ENCODE assay signal across 10 mouse cellular contexts in genomic region chr5:57721927-57722326, GRCm38 (mm10). TPM values are rescaled to one million over a fixed set of nuclear protein-coding genes. Genes with fewer than 3 reads are reported as not detected.
A peak's percentile ranks its signal among the peaks of the same experiment; 100 is the strongest.
DNase-seq lines count a peak whose midpoint lies in the region; ATAC-seq and TF ChIP-seq lines count a peak whose summit lies in the region.
"Had no signal": no experiment of that assay in that cellular context is flagged by ENCODE, and none has a peak within 500 bp of the region (broad histone marks: within the 10 kb centered on the region; RNA-seq: fewer than 3 reads in every experiment).

No protein-coding gene starts in this region.

- no peak overlapping the region for H3K9ac ChIP-seq in lung, embryonic 14.5 days
- no peak overlapping the region for H3K9ac ChIP-seq in lung, postnatal 0 days (replicated peaks; ENCODE audit: low read depth)
- no peak overlapping the region for H3K9ac ChIP-seq in forebrain, embryonic 13.5 days
- H3K9ac ChIP-seq in limb, embryonic 12.5 days (replicated peaks) = no peak overlapping the region
- H3K9ac ChIP-seq in stomach, embryonic 14.5 days (replicated peaks; ENCODE audit: low read depth, low read length) = no peak overlapping the region

- H3K4me1 ChIP-seq in lung, embryonic 14.5 days (ENCODE audit: insufficient read depth) = no peaks in the 10 kb centered on the region
- H3K4me1 ChIP-seq in lung, postnatal 0 days (ENCODE audit: insufficient read depth, low read depth, low read length) = peaks cover 8% of the 10 kb centered on the region; the same call in 1 of the 2 replicates
- H3K4me1 ChIP-seq in forebrain, embryonic 13.5 days = peaks cover 26% of the 10 kb centered on the region
- peaks cover 15% of the 10 kb centered on the region; the same call in 1 of the 2 replicates for H3K4me1 ChIP-seq in limb, embryonic 12.5 days (replicated peaks)
- peaks cover 9% of the 10 kb centered on the region; the same call in 1 of the 2 replicates for H3K4me1 ChIP-seq in stomach, embryonic 14.5 days (ENCODE audit: control insufficient read depth, insufficient read depth, low read length)

- DNase-seq in lung, embryonic 14.5 days = no peak
- no peak for DNase-seq in lung, postnatal 0 days (ENCODE audit: low spot score)
- DNase-seq in adrenal gland, postnatal 36 days = no peak
- no peak for DNase-seq in adipocyte (ENCODE audit: low spot score)
- DNase-seq: right cerebral cortex, postnatal 14 days had no signal

- no peak for TF ChIP-seq CTCF in lung, embryonic 14.5 days (IDR thresholded peaks at IDR 0.05; ENCODE audit: low read depth)
- TF ChIP-seq CTCF in lung, postnatal 0 days (IDR thresholded peaks at IDR 0.05) = no peak

- peak overlapping the region; percentile 94 for H3K4me2 ChIP-seq in lung, embryonic 14.5 days
- H3K4me2 ChIP-seq in lung, postnatal 0 days (replicated peaks; ENCODE audit: low read depth, low read length) = no peak overlapping the region
- H3K4me2 ChIP-seq in forebrain, embryonic 13.5 days = peak overlapping the region; percentile 96
- H3K4me2 ChIP-seq in limb, embryonic 12.5 days = peak overlapping the region; percentile 91
- peak overlapping the region; percentile 89 for H3K4me2 ChIP-seq in stomach, embryonic 14.5 days (replicated peaks; ENCODE audit: low read depth, low read length)

- H3K27ac ChIP-seq in lung, embryonic 14.5 days (ENCODE audit: low read depth) = no peak overlapping the region
- H3K27ac ChIP-seq in lung, postnatal 0 days (ENCODE audit: low read length) = no peak overlapping the region
- H3K27ac ChIP-seq in forebrain, embryonic 13.5 days = no peak overlapping the region
- no peak overlapping the region for H3K27ac ChIP-seq in limb, embryonic 12.5 days
- no peak overlapping the region for H3K27ac ChIP-seq in stomach, embryonic 14.5 days (ENCODE audit: low read length)

- WGBS in lung, embryonic 14.5 days = 25% methylated on average over 6 of the region's 6 CpGs
- WGBS in lung, postnatal 0 days = 32% methylated on average over 6 of the region's 6 CpGs
- WGBS in forebrain, embryonic 13.5 days = 50% methylated on average over 6 of the region's 6 CpGs
- WGBS in limb, embryonic 12.5 days = 16% methylated on average over 6 of the region's 6 CpGs
- WGBS in stomach, embryonic 14.5 days = 17% methylated on average over 6 of the region's 6 CpGs

- peaks cover 21% of the 10 kb centered on the region for H3K27me3 ChIP-seq in lung, embryonic 14.5 days (ENCODE audit: insufficient read depth, low read length)
- H3K27me3 ChIP-seq in lung, postnatal 0 days (replicated peaks; ENCODE audit: insufficient read depth, low read length) = peaks cover 27% of the 10 kb centered on the region
- H3K27me3 ChIP-seq in forebrain, embryonic 13.5 days = peaks cover 13% of the 10 kb centered on the region
- peaks cover 28% of the 10 kb centered on the region for H3K27me3 ChIP-seq in limb, embryonic 12.5 days
- no peaks in the 10 kb centered on the region for H3K27me3 ChIP-seq in stomach, embryonic 14.5 days (ENCODE audit: control insufficient read depth, insufficient read depth, low read length)

- H3K36me3 ChIP-seq in lung, embryonic 14.5 days (ENCODE audit: insufficient read depth) = no peaks in the 10 kb centered on the region
- H3K36me3 ChIP-seq in lung, postnatal 0 days (ENCODE audit: insufficient read depth, low read length) = no peaks in the 10 kb centered on the region
- no peaks in the 10 kb centered on the region for H3K36me3 ChIP-seq in forebrain, embryonic 13.5 days (ENCODE audit: poor library complexity, severe bottlenecking)
- H3K36me3 ChIP-seq in limb, embryonic 12.5 days = no peaks in the 10 kb centered on the region
- H3K36me3 ChIP-seq in stomach, embryonic 14.5 days (ENCODE audit: control insufficient read depth, insufficient read depth, low read length) = peaks cover 3% of the 10 kb centered on the region; the same call in 1 of the 2 replicates

- no peak for ATAC-seq in lung, embryonic 14.5 days (ENCODE audit: insufficient read depth)
- no peak for ATAC-seq in lung, postnatal 0 days
- ATAC-seq in forebrain, embryonic 13.5 days = no peak
- no peak for ATAC-seq in limb, embryonic 12.5 days (ENCODE audit: insufficient number of reproducible peaks, insufficient read depth, low FRiP score, low TSS enrichment, low read depth)
- ATAC-seq in stomach, embryonic 14.5 days (ENCODE audit: insufficient number of reproducible peaks, insufficient read depth, low FRiP score, low read depth) = no peak
- ATAC-seq in monocyte, adult 5-6 weeks (replicated peaks; ENCODE audit: insufficient number of reproducible peaks, low FRiP score, low TSS enrichment, poor library complexity, severe bottlenecking) = no peak

- H3K9me3 ChIP-seq in lung, embryonic 14.5 days (ENCODE audit: low read depth, low read length) = no peaks in the 10 kb centered on the region
- no peaks in the 10 kb centered on the region for H3K9me3 ChIP-seq in lung, postnatal 0 days (ENCODE audit: low read length)
- H3K9me3 ChIP-seq in forebrain, embryonic 13.5 days (replicated peaks) = no peaks in the 10 kb centered on the region
- H3K9me3 ChIP-seq in limb, embryonic 12.5 days = no peaks in the 10 kb centered on the region
- H3K9me3 ChIP-seq in stomach, embryonic 14.5 days (ENCODE audit: control insufficient read depth, low read depth, low read length) = no peaks in the 10 kb centered on the region

- peak overlapping the region; percentile 60; the same call in 1 of the 2 replicates for H3K4me3 ChIP-seq in lung, embryonic 14.5 days (ENCODE audit: low read depth, low read length)
- no peak overlapping the region for H3K4me3 ChIP-seq in lung, postnatal 0 days (ENCODE audit: low read depth, low read length)
- H3K4me3 ChIP-seq in forebrain, embryonic 13.5 days = peak overlapping the region; percentile 68
- peak overlapping the region; percentile 65 for H3K4me3 ChIP-seq in limb, embryonic 12.5 days (replicated peaks)
- peak overlapping the region; percentile 72 for H3K4me3 ChIP-seq in stomach, embryonic 14.5 days (ENCODE audit: low read depth, low read length)
- H3K4me3 ChIP-seq: erythroblast, embryonic 14.5 days had no signal

- no peak for TF ChIP-seq EP300 in lung, postnatal 0 days (IDR thresholded peaks at IDR 0.05)

RNA-seq across cellular contexts. Expression of gene Pcdh7, which starts 4.2 kb away (rescaled TPM):
- 4.1 and 4.5 TPM in 2 replicates for polyA plus RNA-seq in lung, embryonic 14.5 days (2014; fragmentation: Nextera tagmentation; extraction: Ambion mirVana)
- 1.2 and 1.4 TPM in 2 replicates for polyA plus RNA-seq in lung, postnatal 0 days (2015; fragmentation: Nextera tagmentation; extraction: Ambion mirVana)
- 7.2 and 8.2 TPM in 2 replicates for polyA plus RNA-seq in forebrain, embryonic 13.5 days (2015; fragmentation: Nextera tagmentation; extraction: Ambion mirVana)
- polyA plus RNA-seq in limb, embryonic 12.5 days (2016; fragmentation: Nextera tagmentation; extraction: Ambion mirVana) = 10.3 and 11.5 TPM in 2 replicates
- polyA plus RNA-seq in stomach, embryonic 14.5 days (2014; fragmentation: Nextera tagmentation; extraction: Ambion mirVana) = 23.5 and 26.4 TPM in 2 replicates
- total RNA-seq in monocyte, adult 5-6 weeks (2017) = 0.11 to 0.49 TPM (median 0.19 TPM) in 3 replicates
- 1 to 10 TPM; 1.7 to 3.2 TPM for total RNA-seq in adrenal gland, postnatal 36 days (2021)
